Mouse (Mus musculus) kidney, adult 2 months (tissue): ENCODE results near the gene Rnase11. TPM values are rescaled to one million over a fixed set of nuclear protein-coding genes. Genes with fewer than 3 reads are reported as not detected.

ENCODE experiments used
- DNase-seq: peaks from one replicate; pipeline ENCODE4 v3.0.0; 2021
- H3K27ac ChIP-seq: fragments of 200-500 bp; 2 replicates; pipeline ENCODE4 v1.5.1; 2012; ENCODE audit warnings: low read depth, low read length, control low read depth, inconsistent platforms; ENCODE audit not compliant: insufficient read depth
- H3K27me3 ChIP-seq: fragments of 200-500 bp; replicated peaks from 2 replicates; pipeline ENCODE4 v1.6.1; 2012; ENCODE audit warnings: mild to moderate bottlenecking, moderate library complexity, low read length, inconsistent platforms; ENCODE audit not compliant: control insufficient read depth, insufficient read depth
- H3K36me3 ChIP-seq: fragments of 200-500 bp; 2 replicates; pipeline ENCODE4 v1.6.1; 2012; ENCODE audit warnings: mild to moderate bottlenecking, moderate library complexity, low read length, inconsistent platforms; ENCODE audit not compliant: control insufficient read depth, insufficient read depth
- H3K4me1 ChIP-seq: fragments of 200-500 bp; 2 replicates; pipeline ENCODE4 v1.6.1; 2011; ENCODE audit warnings: low read length; ENCODE audit not compliant: control insufficient read depth, insufficient read depth
- H3K4me3 ChIP-seq: fragments of 200-500 bp; 2 replicates; pipeline ENCODE4 v1.5.1; 2011; ENCODE audit warnings: mild to moderate bottlenecking, low read depth, low read length, control low read depth; ENCODE audit not compliant: insufficient read depth
- CTCF ChIP-seq: fragments of 200-500 bp; conservative IDR thresholded peaks from 2 replicates; pipeline ENCODE4 v1.5.1; 2011; ENCODE audit warnings: low read depth, mild to moderate bottlenecking, control low read depth, low read length, moderate library complexity, mixed read lengths; ENCODE audit not compliant: insufficient read depth, insufficient read length
- POLR2A ChIP-seq: fragments of 200-500 bp; IDR thresholded peaks from one replicate; pipeline ENCODE4 v1.6.1; 2011; ENCODE audit warnings: low read depth, low read length, control low read depth
- WGBS: fragments of 180-500 bp; shearing (Covaris S2); methylation state at CpG from one replicate; pipeline ENCODE4 v1.1.7; 2018; 5-methylcytosine and 5-hydroxymethylcytosine counted together
- polyA plus RNA-seq: library from polyadenylated mRNA; depleted of rRNA; stranded (reverse); fragments of >200 nt; gene quantifications from 2 replicates; pipeline ENCODE4 v1.2.3, GENCODE M21; 2012

The Rnase11 gene
- polyA plus RNA-seq, 1 experiment, result not detected

GRCm38 (mm10) chr14:51069617-51070016, 19.7 kb upstream of the Rnase11 start:
- 94% methylated on average over 2 of the region's 2 CpGs for WGBS
- DNase-seq, result peak; percentile 46
- H3K27me3 ChIP-seq, result no peaks in the 10 kb centered on the region
- no peaks in the 10 kb centered on the region for H3K4me1 ChIP-seq
- no peak overlapping the region for H3K4me3 ChIP-seq
- no peaks in the 10 kb centered on the region for H3K36me3 ChIP-seq
- TF ChIP-seq CTCF (peak; percentile 40), POLR2A (no peak)
- no peak overlapping the region for H3K27ac ChIP-seq

- Histone ChIP-seq H3K4me3 (no peak overlapping the region), H3K27ac (no peak overlapping the region), H3K27me3 (no peaks in the 10 kb centered on the region), H3K4me1 (no peaks in the 10 kb centered on the region), H3K36me3 (no peaks in the 10 kb centered on the region)
- DNase-seq, result no peak
- WGBS, result 86% methylated on average over 5 of the region's 5 CpGs
- TF ChIP-seq CTCF (no peak), POLR2A (no peak)
These were observed 19.0 kb upstream of the Rnase11 start for GRCm38 (mm10) chr14:51068956-51069355.

GRCm38 (mm10) chr14:51060761-51061160, 10.8 kb upstream of the Rnase11 start:
- H3K27ac ChIP-seq, result no peak overlapping the region
- no peaks in the 10 kb centered on the region for H3K36me3 ChIP-seq
- no peak overlapping the region for H3K4me3 ChIP-seq
- 90% methylated on average over 5 of the region's 5 CpGs for WGBS
- no peaks in the 10 kb centered on the region for H3K4me1 ChIP-seq
- no peaks in the 10 kb centered on the region for H3K27me3 ChIP-seq
- DNase-seq, result no peak
- TF ChIP-seq POLR2A (no peak), CTCF (no peak)

GRCm38 (mm10) chr14:51057401-51057831, 7.5 kb upstream of the Rnase11 start, which contains the start of gene Rnase12:
TSS of gene Rnase12 (minus strand) at chr14:51057661.
- DNase-seq, result no peak
- H3K36me3 ChIP-seq, result no peaks in the 10 kb centered on the region
- H3K27ac ChIP-seq, result no peak within 1 kb of the TSS
- no peak within 1 kb of the TSS for H3K4me3 ChIP-seq
- TF ChIP-seq POLR2A (no peak), CTCF (no peak)
- WGBS, result 31% methylated on average over 9 of the region's 9 CpGs
- no peaks in the 10 kb centered on the region for H3K27me3 ChIP-seq
- H3K4me1 ChIP-seq, result no peaks in the 10 kb centered on the region

GRCm38 (mm10) chr14:51054243-51055237, 4.6 kb upstream of the Rnase11 start:
- 78% methylated on average over 13 of the region's 13 CpGs for WGBS
- Histone ChIP-seq H3K27ac (no peak overlapping the region), H3K4me1 (no peaks in the 10 kb centered on the region), H3K27me3 (no peaks in the 10 kb centered on the region), H3K36me3 (no peaks in the 10 kb centered on the region), H3K4me3 (no peak overlapping the region)
- TF ChIP-seq POLR2A, result no peak
- no peak for TF ChIP-seq CTCF
- no peak for DNase-seq

- WGBS, result 30% methylated on average over 5 of the region's 5 CpGs
These were observed 3.2 kb upstream of the Rnase11 start for GRCm38 (mm10) chr14:51053176-51053575.

GRCm38 (mm10) chr14:51051941-51052340, 2.0 kb upstream of the Rnase11 start:
- H3K36me3 ChIP-seq, result no peaks in the 10 kb centered on the region
- WGBS, result 39% methylated on average over 5 of the region's 5 CpGs
- H3K4me3 ChIP-seq, result no peak overlapping the region
- H3K4me1 ChIP-seq, result no peaks in the 10 kb centered on the region
- H3K27ac ChIP-seq, result no peak overlapping the region
- DNase-seq, result no peak
- H3K27me3 ChIP-seq, result no peaks in the 10 kb centered on the region
- no peak for TF ChIP-seq CTCF
- no peak for TF ChIP-seq POLR2A

More at GRCm38 (mm10) chr14:51053176-51053575, 3.2 kb upstream of the Rnase11 start:
- TF ChIP-seq POLR2A (no peak), CTCF (no peak)
- H3K27ac ChIP-seq, result no peak overlapping the region
- no peaks in the 10 kb centered on the region for H3K27me3 ChIP-seq
- no peaks in the 10 kb centered on the region for H3K36me3 ChIP-seq
- H3K4me3 ChIP-seq, result no peak overlapping the region
- DNase-seq, result no peak
- H3K4me1 ChIP-seq, result no peaks in the 10 kb centered on the region
